Mouse (Mus musculus) CD4-positive, CD25-positive, alpha-beta regulatory T cell, adult 4 months (primary cell): Measurements from ENCODE around the gene Gm26661. TPM values are rescaled to one million over a fixed set of nuclear protein-coding genes. Genes with fewer than 3 reads are reported as not detected.

Experiments
- ATAC-seq: one replicate; pipeline ENCODE4 v1.8.0; 2017
- polyA plus RNA-seq, 2 experiments: library from polyadenylated mRNA; unstranded; fragments of 100-300 nt; shearing (Covaris generic); gene quantifications; one replicate each; pipeline ENCODE4 v1.2.1; 2017

Gm26661 gene
- polyA plus RNA-seq, 2 experiments from 2014 or later = not detected

DNA sequence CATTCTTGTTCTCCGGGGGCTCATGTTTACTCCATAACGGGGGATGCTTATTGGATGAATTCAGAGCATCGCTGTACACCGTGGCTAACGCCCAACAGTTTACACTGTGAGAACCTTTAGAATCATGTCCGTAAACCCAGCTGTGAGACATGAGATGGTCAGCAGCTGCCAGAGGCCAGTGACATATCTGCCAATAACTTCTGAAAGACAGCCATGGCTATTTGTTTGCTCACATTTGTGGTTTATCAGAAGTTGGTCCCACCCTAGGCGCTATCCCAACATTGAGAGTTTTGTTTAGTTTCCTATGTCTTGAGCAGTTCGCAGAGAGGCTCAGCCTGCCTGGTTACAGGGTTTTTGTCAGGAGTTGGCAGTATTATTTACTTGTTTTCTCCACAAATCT, 30.0 kb downstream of the Gm26661 start:
- ATAC-seq = no peak

DNA sequence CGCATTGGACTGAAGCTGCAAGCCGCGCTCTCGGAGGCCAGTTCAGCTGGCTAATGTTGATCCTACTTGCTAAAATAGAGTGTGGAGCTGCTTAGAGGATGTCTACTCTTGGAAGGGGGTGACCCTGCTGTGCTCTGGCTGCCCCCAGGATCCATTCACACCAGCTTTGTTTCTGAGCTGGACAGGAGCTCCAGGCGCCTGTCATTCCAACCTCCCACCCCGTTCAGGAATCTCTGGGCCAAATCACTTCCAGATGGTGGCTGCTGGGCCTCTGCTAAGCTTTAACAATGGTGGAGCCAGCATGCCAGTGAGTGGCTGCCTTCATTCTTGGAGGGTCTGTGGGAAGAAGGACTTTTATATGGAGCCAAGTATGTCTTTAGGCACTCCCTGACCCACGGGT, 31.3 kb downstream of the Gm26661 start:
- ATAC-seq = no peak

DNA sequence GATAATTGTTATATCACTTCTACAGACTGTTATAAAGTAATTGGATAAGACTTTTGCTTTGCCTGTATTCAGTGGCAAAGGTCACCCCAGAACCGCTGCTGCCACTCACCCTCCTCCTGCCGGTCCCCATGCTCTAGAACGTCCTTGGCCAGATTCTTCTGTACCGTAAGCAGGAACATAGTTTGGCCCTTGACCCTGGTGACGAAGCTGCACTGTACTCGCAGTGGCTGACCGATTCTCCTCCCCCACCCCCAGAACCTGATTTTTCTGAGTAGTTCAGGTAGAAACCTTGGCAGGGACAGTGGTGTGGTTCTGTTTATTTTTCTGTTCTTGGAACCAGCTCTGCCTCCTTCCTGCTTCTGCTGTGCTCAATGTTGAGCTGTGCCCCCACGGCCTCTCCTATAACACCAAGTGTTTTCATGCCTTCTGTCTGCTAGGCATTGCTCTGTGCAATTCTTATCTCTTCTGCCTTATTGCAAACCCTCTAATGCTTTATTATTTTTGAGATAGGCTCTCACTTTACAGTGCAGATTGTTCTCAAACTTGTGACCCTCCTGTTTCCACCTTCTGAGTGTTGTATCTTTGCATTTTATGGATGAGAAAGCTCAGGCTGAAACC, 33.4 kb downstream of the Gm26661 start:
- no peak for ATAC-seq

DNA sequence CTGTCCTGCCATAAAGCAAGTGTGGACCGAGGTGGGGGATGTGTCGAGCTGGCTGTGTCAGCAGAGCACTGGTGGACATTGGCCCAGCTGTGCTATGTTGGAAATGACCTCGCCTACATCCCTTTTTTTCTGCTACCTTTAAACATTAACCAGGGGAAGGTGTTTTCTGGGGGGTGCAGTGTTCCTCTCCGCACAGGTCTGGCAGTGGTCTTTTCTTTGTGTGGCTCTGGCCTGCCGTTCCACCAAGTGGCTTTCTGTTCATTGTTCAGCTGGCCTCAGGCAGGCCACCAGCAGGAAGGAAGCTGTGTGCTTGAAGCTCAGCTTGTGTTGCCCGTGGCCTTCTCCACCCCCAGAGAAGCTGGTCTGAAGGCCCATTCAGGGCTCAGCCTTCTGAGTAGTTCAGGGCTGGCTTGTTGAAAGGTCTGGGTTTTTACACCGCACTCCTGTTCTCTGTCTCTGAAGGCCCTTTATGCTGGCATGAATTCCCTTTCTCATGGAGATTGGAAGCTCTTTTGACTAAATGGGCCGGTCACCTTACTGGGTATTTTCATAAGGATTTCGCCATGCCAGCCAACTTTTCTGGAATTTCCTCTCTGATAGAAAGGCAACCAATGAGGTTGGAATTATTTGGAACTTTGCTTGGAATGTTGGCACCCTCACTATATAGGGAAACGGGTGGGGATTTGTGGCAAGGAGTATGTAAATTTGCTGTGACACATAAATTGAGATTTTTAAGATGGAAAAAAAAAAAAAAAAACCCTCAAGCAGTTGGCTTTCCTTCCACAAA, 35.0 kb downstream of the Gm26661 start:
- no peak for ATAC-seq

DNA sequence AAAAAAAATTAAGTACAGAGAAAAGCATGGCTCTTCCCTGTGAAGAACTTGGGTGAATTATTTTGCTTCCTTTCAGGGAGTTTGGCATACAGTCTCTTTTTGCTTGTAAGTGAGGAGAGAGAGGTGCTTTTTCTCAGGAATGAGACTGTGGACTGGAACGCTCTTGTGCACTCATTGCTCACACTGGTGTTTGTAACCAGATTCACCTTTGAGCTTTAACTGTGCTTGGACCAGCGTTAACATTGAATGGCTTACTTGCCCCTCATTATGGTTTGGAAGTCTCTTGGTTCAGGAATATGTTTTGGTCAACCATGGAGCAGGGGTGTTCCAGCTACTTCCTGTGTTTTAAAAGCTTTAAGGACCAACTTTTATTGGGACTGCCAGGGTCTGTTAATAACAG, 37.8 kb downstream of the Gm26661 start:
- no peak for ATAC-seq

DNA sequence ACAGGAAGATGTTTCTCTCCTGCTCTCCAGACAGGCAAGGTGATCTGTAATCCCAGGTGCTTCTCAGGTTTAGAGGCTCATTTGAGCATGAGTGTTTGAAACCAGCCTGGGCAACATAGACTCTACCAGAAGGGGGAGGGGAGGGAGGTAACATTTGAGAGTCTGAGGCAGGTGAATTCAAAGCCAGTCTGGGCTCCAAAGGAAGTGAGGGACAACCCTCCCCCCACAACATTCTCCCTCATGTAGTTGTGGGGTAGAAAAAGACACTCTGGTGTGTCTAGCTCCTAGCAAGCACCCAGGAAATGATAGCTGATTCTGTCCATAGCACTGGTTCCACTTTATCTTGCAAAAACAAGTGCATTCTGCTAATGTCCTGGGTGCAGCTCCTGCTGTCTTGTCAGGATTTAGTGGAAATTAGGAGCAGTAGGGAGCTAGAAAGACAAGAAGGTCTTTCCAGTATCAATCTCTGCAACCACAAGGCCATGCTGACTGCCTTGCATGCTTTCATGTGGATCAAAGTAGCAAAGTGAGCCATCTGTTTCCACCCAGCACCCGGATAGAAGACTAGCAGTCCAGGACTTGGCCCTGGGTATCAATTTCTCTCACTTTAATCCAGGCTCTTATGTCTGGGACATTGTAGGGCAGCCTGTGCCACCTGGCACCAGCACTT, 40.5 kb downstream of the Gm26661 start:
- peak; percentile 68 for ATAC-seq

DNA sequence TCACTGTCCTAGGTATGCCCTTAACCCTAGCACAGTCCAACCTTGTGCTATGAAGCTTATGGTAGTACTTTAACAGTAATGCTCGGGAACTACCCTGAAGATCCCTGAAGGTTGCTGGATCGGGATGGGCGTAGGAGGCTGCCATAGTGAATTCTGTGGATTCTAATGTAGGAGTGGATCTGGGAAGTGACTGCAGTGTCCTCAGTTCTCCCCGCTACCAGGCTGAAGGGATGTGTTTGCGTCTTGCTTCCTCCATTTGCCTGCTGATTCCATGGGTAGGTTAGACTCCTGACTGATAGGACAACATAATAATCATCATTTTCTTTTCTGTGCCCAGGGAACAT, 41.0 kb downstream of the Gm26661 start:
- ATAC-seq = no peak

DNA sequence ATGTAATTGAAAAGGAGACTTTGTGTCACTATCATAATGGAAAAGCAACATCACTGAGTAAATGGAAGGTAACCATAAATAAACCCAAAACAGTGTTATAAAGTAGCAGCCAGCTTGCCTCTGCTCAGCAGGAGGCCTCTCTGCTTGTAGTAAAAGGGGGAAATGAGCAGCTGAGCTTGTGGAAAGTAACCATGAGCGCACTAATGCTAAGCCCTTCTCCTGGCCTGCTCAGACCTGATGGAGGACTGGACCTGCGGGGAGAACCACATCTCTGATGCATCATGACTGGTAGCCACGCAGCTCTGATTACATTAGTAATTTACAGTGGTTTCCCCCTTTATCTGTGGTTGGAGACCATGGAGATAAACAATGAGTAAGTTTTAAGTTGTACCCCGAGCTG, 42.1 kb downstream of the Gm26661 start:
- no peak for ATAC-seq

DNA sequence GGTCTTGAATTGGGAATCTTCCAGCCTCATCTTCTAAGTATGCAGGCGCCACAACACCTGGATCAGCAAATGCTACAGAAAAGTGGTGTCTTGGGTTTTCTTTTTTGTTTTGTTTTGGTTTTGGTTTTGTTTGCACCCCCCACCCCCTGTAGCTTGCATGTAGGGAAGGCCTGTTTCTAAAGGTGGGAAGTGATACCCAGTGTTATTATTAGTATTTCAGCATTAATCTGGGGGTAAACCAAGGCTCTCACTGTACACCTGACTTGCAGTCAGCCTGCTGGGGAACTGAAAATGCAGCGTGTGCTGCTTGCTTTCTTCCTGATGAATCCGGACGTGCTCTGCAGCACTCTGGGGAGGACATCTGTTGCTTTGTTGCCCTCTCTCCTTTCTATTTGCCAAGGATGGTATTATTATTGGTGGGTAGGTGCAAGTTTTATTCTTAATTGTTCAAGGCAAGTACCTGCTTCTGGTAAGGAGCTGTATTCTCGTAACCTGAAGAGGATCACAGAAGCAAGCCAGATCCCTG, 47.2 kb downstream of the Gm26661 start:
- no peak for ATAC-seq

DNA sequence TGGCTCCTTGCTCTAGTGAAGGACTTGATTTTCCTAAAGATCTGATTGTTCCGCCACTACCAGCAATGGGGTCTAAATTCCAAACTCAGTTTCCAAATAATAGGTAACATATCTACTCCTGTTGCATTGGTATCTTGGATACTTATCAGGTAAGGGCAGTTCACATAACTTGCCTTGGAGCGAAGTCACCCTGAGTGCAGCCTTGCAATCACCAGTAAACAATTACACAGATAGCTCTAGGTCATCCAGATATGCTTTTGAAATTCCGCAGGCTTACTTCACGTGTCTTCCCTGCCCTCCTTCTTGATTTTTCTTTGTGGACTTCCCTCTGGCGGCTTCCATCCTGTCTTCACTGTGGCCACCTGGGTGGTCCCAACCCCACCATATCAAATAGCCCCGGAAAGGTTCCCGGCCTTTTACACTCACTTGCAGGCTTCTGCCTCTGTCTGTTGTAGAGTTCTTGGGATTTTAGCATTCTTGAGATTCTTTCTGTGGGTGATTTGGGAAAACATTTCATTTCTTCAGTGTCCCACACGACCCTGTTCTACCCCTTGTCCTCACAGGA, 48.6 kb downstream of the Gm26661 start:
- no peak for ATAC-seq

Other genes starting within 250 kb of the Gm26661 start
- gene Gm3558, start 223.0 kb upstream of the Gm26661 start, polyA plus RNA-seq = 1 to 10 TPM; 2.5 to 6.6 TPM
- not detected for gene Gm10338, start 196.0 kb upstream of the Gm26661 start, polyA plus RNA-seq
- not detected for gene Gm10128, start 147.6 kb upstream of the Gm26661 start, polyA plus RNA-seq
- 1 to 10 TPM; 5.0 to 7.5 TPM for gene Flnb, start 26.4 kb downstream of the Gm26661 start, polyA plus RNA-seq
- not detected for gene Gm45521, start 165.7 kb downstream of the Gm26661 start, polyA plus RNA-seq
- 1 to 10 TPM; 4.6 to 8.5 TPM for gene Dnase1l3, start 203.0 kb downstream of the Gm26661 start, polyA plus RNA-seq
- 10 to 100 TPM; 31.1 to 32.8 TPM for gene Abhd6, start 211.3 kb downstream of the Gm26661 start, polyA plus RNA-seq